Mouse (Mus musculus): ENCODE data around the gene Slc4a1.
A peak's percentile ranks its signal among the peaks of the same experiment; 100 is the strongest.
"Not testable (repeated sequence)": the region's sequence is repeated elsewhere in the genome, so short reads cannot be mapped to it uniquely, and the experiment has no call there.

Gene Slc4a1

DNA sequence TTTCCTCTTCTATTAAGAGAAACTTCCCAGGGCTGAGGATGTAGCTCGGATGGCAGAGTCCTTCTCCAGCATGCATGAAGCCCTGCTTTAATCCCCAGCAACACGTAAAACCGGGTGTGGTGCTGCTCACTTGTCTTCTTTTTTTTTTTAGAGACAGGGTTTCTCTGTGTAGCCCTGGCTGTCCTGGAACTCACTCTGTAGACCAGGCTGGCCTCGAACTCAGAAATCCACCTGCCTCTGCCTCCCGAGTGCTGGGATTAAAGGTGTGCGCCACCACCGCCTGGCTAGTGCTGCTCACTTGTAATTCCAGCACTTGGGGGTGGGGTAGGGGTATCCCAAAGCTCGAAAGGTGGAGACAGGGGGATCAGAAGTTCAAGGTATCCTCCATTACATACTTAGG, at the start of gene Slc4a1:
TSS of gene Slc4a1 (minus strand) at position 101 of the 400 bp plus-strand sequence.
- DNase-seq = not testable (repeated sequence)

DNA sequence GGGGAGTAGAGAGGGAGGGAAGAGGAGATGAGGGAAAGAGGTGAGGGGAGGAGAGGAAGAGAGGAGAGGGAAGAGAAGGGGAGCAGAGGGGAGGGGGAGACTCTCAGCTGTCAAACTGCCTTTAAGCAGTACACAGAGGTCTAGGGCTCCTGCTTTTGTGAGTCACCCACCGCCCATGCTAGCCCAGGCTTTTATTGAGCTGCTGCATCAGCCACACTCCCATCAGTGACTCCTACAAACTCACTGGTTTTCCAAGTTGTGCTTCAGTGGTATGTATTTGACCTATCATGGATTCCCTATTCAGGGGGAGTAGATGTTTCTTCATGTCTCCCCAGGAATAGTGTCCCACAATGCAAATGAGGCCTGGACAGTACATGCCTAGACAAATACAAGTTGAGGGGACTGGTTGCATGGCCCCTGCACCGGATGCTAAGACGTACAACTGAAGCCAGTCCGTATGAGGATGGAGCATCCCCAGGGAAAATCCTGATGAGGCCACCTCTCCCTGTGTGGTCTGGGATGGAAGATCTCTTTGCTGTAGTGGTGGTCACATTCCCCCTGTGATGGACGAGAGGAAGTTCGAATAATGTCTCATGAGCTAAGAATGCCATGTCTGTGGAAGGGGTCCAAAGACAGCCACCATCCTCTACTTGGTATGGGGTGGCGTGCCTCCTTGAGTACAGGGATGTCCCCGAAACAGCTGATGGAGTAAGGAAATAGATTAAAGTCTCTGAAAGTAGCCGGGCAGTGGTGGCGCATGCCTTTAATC, 49.2 kb upstream of the Slc4a1 start:
- DNase-seq = no peak

DNA sequence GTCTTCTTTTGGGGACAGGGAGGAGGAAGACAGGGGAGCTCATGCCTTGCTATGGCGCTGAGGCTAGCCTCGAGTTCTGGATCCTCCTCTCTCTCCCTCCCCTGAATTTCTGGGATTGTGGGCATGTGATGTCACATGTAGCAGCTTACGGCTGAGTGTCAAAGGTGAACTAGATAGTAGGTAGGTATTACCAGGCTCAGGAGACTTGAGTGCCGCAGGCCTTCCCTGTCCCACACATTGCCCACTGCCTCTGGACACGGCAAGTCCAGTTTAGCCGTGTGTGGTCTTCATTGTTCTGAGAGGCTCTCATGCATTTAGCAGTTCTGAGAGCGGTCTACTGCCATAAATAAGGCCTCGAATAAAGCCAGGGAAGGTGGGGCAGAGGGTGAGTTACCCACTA, 47.1 kb upstream of the Slc4a1 start:
- DNase-seq = no peak

GRCm38 (mm10) chr11:102411704-102412103, 45.7 kb upstream of the Slc4a1 start:
- peak; percentile 89 to 93 for DNase-seq

DNA sequence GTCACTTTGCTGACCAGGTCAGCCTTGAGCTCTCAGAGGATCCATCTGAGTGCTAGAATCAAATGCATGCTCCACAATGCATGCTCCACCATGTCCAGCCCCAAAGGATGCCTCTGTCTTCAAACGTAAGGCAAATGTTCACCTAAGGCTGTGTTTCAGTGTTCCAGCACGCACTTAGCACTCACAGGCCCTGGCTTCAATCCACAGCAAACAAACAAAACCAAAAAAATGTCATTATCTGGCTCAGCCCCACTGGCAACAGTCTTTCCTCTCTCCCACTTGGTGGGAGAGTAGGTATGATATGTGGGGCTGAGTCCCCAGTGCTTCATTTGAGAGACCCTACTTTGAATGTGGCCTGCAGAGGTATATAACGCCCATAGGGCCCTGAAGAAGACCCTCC, 45.1 kb upstream of the Slc4a1 start:
- DNase-seq = peak in 1 of 2 experiments; percentile 37

GRCm38 (mm10) chr11:102410345-102410744, 44.3 kb upstream of the Slc4a1 start:
- DNase-seq = not testable (repeated sequence)

GRCm38 (mm10) chr11:102409795-102410330, 43.9 kb upstream of the Slc4a1 start:
- DNase-seq = no peak

GRCm38 (mm10) chr11:102408888-102409794, 43.1 kb upstream of the Slc4a1 start:
- DNase-seq = no peak

DNA sequence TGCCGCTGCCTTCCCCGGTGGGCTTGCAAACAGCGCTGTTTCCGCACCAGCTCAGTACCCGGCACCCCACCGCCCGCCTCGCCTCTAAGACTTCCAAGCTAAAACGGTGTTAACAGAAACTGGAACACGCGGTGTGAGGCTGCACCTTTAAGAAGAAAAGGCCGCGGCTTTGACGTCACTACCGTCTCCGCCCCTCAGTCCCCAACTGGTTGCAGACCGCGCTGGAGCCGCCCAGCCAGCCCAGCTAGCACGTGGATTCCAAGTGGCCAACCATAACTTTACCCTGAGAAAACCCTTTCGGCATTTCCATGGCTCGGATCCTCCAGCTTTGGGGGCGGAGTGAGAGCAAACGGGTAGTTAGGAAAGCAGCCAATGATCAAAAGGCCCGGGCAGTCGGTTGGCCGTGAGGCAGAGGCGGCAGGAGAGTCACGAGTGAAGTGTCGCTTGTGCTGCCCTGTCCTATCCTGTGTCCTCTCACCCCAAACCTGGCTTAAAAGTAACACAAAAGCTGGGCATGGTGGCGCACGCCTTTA, 42.4 kb upstream of the Slc4a1 start:
- DNase-seq = peak; percentile 98 to 99

DNA sequence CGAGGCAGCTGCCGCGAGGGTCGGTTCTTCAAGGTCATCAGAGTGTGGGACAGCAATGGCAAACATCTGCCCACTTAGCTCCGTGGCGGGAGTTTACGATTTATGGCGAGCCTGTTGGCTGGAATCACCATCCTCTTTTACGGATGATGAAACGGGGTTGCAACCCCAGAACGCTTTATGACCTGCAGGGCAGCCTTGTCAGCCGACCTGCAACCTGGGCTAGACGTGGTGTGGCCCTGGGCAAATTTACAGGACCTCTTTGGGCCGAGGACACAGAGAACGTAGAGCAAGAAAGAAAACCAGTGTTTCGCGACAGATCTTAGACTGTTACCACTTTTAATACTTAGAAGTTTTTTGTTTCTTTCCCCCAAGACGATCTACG, 41.8 kb upstream of the Slc4a1 start, which contains the start of gene Slc25a39:
TSS of gene Slc25a39 (minus strand) at position 113 of the 382 bp plus-strand sequence.
- no peak for DNase-seq

GRCm38 (mm10) chr11:102406900-102407833, 41.2 kb upstream of the Slc4a1 start:
- peak; percentile 88 to 91 for DNase-seq

DNA sequence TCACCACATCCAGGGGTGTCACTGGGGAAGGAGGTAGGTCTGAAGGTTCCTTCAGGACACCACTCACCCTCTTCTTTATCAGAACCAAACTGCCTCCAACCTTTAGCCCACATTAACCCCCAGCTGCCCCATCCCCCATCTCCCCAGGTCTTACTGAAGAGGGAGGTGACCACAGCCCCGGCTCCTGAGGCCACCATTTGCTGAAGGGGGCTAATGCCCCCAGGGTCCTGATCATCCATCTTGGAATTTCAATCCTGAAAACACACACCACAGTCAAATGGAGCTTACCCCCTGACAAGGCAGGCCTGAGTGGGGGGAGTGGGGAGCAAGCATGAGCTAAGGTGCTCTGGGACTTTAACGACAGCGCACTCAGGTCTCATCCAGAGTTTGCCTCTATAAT, 40.4 kb upstream of the Slc4a1 start:
- DNase-seq = no peak

- DNase-seq = no peak
Measured at GRCm38 (mm10) chr11:102405544-102406285, 39.7 kb upstream of the Slc4a1 start.

DNA sequence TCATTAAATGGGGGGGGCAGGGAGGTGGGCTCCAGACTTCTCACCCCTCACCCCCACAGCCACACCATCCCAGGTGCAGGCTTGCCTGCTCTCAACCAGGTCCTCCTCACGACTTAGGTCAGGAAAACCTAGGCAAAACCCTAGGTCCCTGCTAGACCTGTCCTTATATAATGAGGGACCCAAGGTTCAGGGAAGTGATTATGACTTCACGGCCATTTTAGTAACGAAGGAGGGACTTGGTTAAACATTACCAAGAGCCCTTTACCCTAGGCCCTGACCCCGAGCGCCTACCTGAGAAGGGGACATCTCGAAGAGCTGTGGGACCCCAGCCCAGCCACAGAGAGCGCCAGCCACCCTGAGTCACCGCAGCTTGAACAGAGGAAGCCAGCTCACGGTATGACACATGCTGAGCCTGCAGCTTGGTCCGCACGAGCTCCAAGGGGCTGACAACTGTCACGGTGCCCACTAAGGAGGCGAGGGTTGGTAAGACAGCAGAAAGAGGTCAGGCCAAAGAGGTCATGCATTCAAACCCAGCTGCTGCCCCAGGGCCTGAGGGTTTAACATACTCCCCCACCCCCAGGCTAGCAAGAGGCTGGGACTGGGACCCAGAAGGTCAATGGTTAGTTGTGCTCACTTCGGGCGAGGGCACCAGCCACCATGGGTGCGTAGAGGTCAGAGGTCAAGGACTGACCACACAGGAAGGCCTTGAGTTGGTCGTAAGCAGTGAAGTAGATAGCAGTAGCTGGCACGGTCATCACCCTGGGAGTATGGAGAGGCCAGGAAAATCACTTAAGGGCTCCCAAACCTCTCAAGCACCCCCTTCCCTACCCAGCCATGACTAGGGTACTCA, 38.4 kb upstream of the Slc4a1 start:
- peak in 1 of 2 experiments; percentile 44 for DNase-seq

DNA sequence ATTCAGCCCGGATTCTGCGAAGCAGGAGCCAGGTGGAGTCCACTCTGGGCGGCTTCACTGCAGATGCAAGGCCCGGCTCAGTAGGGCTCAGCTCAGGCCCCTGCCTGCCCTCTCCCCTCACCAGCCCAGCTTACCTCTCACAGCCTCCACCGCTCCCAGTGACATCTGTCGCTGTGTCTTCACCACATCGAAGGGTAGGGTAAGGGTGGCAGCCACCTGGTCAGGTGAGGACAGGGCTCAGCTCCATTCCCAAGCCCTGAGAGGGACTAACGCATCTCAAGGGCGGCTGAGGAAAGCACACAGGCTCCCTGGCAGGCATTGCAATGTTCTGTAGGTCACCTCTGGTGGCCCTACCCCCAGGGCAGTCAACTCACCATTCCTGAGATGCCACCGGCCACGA, 37.7 kb upstream of the Slc4a1 start:
- no peak for DNase-seq

DNA sequence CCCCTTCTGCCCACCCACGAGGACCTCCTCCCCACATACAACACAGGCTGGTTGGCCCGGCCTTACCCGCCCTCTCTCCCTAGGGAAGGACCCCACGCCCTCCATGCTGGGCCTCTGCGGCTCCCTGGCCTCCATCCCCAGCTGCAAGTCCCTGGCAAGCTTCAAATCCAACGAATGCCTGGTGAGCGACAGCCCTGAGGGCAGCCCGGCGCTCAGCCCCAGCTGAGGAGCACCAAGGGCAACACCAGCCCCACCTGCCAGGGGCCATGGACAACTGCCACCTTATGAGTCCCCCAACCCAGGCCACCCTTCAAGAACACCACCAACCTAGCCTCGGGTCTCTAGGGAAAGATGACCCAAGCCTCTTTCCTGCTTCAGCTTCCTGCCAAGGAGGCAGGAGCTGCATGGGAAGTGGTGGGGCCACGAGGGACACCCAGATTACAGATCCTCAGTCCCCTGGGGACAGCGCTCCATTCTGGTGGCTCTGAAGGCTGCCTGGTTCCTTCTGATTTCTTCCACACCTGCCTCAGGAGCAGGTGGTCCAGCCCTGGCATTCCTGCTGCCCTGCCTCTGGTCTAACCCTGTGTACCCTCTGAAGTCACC, 36.0 kb upstream of the Slc4a1 start:
- DNase-seq = no peak

DNA sequence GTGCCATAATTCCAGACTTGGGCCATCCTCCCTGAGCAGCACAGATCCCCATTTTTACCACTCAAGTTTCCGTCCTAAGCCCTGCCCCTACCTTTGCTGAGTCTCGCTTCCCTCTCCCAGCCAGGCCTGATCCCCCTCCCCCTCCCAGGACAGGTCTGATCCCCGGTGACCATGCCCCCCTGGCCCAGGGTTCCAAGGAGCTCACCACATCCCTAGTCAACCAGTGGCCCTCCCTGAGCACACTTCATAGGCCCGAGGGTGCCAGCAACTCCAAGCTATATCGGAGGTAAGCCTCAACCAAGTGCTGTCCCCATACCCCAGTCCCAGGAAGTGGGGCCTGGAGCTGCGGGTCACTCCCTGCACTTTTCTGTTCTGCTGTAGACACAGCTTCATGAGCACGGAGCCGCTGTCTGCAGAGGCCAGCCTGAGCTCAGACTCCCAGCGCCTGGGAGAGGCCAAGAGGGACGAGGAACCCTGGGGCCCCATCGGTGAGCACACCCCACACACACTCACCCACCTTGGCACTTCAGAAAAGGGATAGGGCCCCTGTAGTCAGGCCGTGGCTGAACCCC, 34.6 kb upstream of the Slc4a1 start:
- no peak for DNase-seq

- no peak for DNase-seq
Measured at GRCm38 (mm10) chr11:102399610-102400072, 33.6 kb upstream of the Slc4a1 start.

DNA sequence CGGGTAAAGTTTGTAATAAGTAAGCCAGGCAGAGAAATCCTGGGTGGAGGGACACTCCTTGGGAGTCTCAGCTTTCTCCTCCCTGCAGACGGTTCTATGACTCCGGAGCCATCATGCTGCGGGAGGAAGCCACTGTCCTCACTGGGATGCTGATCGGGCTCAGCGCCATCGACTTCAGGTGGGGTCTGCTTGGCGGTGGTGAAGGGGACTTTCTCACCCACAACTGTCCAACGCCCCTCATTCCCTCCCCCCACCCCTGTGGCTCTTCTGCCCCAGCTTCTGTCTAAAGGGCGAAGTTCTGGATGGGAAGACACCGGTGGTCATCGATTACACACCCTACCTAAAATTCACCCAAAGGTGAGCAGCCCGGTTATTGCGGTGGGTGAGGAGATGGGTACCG, 33.1 kb upstream of the Slc4a1 start:
- no peak for DNase-seq
